Mouse (Mus musculus): Measurements from ENCODE around the gene Tubd1. TPM values are rescaled to one million over a fixed set of nuclear protein-coding genes. Genes with fewer than 3 reads are reported as not detected.

The Tubd1 gene
- 6.6 TPM for polyA plus RNA-seq (2012; fragmentation: generic; extraction: Trizol)

DNA sequence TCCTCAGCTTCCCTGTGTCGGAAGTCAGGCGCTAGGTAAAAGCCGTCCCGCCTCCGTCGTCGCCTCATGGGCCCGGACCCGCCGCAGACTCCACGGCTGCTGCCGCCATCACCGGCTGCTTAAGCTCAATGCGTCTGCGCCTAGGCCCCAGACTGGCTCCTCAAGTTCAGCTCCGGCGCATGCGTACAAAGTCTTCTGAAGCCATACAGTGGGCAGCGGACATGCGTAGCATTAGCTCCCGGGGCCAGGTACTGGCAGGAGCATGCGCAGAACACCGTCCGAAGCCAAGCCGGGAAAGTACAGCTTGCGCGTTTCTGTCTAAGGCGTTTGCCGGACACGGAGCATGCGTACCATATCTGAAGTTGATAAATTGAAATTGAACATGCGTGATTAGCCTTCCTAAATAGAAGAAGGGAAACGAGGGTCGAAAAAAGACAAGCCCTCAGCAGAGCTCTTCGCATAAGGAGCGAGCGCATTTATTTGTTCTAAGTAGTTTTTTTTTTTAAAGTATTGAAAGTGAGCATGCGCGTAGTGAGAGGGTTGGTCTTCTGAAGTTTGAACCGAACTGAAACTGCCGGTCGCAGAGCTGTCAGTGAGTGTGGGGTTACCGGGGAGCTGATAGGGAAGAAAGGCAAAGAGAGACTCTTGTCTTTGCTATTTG, at the start of gene Tubd1, which contains the start of gene Rps6kb1:
TSS of gene Tubd1 (plus strand) at position 353 of the 661 bp plus-strand sequence.
TSS of gene Rps6kb1 (minus strand) at position 167 of the 661 bp plus-strand sequence.
- peak; percentile 27 for TF ChIP-seq REST (IDR thresholded peaks at IDR 0.05; ENCODE audit: insufficient read depth, insufficient read length)
- TF ChIP-seq SRF (IDR thresholded peaks at IDR 0.05; ENCODE audit: control insufficient read depth, insufficient read length, low read depth): peak; percentile 68
- peak; percentile 18 for TF ChIP-seq E2F4 (IDR thresholded peaks at IDR 0.05; ENCODE audit: insufficient read depth)
- TF ChIP-seq MYOG (IDR thresholded peaks at IDR 0.05; ENCODE audit: control insufficient read depth in 1 of 3, insufficient read depth in 1 of 3, insufficient read length in 2 of 3, low read depth in 2 of 3): peak in 1 of 3 experiments; percentile 46
- TF ChIP-seq POLR2A (IDR thresholded peaks at IDR 0.05; ENCODE audit: insufficient read length, low read depth): peak; percentile 98
- TF ChIP-seq POLR2AphosphoS2 (IDR thresholded peaks at IDR 0.05; ENCODE audit: insufficient read length, low read depth): peak; percentile 99
- no peak for TF ChIP-seq MAX (IDR thresholded peaks at IDR 0.05; ENCODE audit: low read depth)
- TF ChIP-seq USF1 (IDR thresholded peaks at IDR 0.05; ENCODE audit: low read depth): no peak
- no peak for TF ChIP-seq TCF12 (IDR thresholded peaks at IDR 0.05; ENCODE audit: insufficient read depth, poor library complexity, severe bottlenecking)
- TF ChIP-seq CEBPB (IDR thresholded peaks at IDR 0.05; ENCODE audit: insufficient read depth, poor library complexity, severe bottlenecking): no peak
- TF ChIP-seq TCF3 (IDR thresholded peaks at IDR 0.05; ENCODE audit: insufficient read length, low read depth): peak; percentile 30
- no peak for TF ChIP-seq MYOD1 (IDR thresholded peaks at IDR 0.05; ENCODE audit: control insufficient read depth in 1 of 3, insufficient read length in 2 of 3, low read depth in 2 of 3)
- Histone ChIP-seq H3ac (ENCODE audit: control insufficient read depth, insufficient read length) (peak within 1 kb of the TSS; percentile 56), H3K4me2 (ENCODE audit: low read depth) (peak within 1 kb of the TSS; percentile 91), H3K36me3 (ENCODE audit: control insufficient read depth, insufficient read depth) (no peaks in the 10 kb centered on the region), H3K79me2 (ENCODE audit: control insufficient read depth, insufficient read depth) (peaks cover 55% of the 10 kb centered on the region), H3K4me3 (peak within 1 kb of the TSS; percentile 46), H3K27me3 (ENCODE audit: control insufficient read depth, insufficient read depth, insufficient read length) (no peaks in the 10 kb centered on the region)

GRCm38 (mm10) chr11:86497356-86497755, 47.4 kb upstream of the Tubd1 start:
- Histone ChIP-seq H3K4me3 (no peak overlapping the region), H3K36me3 (ENCODE audit: control insufficient read depth, insufficient read depth) (peaks cover 15% of the 10 kb centered on the region), H3ac (ENCODE audit: control insufficient read depth, insufficient read length) (no peak overlapping the region), H3K27me3 (ENCODE audit: control insufficient read depth, insufficient read depth, insufficient read length) (no peaks in the 10 kb centered on the region), H3K79me2 (ENCODE audit: control insufficient read depth, insufficient read depth) (no peaks in the 10 kb centered on the region), H3K4me2 (ENCODE audit: low read depth) (no peak overlapping the region)
- TF ChIP-seq POLR2AphosphoS2 (IDR thresholded peaks at IDR 0.05; ENCODE audit: insufficient read length, low read depth) (no peak), E2F4 (IDR thresholded peaks at IDR 0.05; ENCODE audit: insufficient read depth) (no peak), POLR2A (IDR thresholded peaks at IDR 0.05; ENCODE audit: insufficient read length, low read depth) (no peak), MYOD1 (IDR thresholded peaks at IDR 0.05; ENCODE audit: control insufficient read depth in 1 of 3, insufficient read length in 2 of 3, low read depth in 2 of 3) (no peak), TCF12 (IDR thresholded peaks at IDR 0.05; ENCODE audit: insufficient read depth, poor library complexity, severe bottlenecking) (no peak), SRF (IDR thresholded peaks at IDR 0.05; ENCODE audit: control insufficient read depth, insufficient read length, low read depth) (no peak), TCF3 (IDR thresholded peaks at IDR 0.05; ENCODE audit: insufficient read length, low read depth) (no peak), MAX (IDR thresholded peaks at IDR 0.05; ENCODE audit: low read depth) (no peak), REST (IDR thresholded peaks at IDR 0.05; ENCODE audit: insufficient read depth, insufficient read length) (no peak), USF1 (IDR thresholded peaks at IDR 0.05; ENCODE audit: low read depth) (no peak)

DNA sequence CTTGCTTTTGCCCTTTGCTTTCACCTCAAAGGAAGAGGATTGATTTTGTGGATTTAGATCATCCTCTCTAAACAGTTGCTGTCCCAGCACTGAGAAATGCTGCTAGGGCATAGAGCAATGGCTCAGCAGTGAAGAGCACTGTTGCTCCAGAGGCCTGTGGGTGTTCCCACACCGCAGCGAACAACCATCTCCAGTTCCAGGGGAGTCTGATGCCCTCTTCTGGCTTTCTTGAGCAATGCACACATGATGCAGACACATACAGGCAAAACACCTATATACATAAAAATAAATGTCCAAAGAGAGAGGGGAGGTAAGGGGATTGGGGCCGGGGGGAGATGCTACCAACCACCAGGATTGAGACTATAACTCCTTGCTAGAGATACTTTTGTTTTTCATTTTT, 46.9 kb upstream of the Tubd1 start:
- no peaks in the 10 kb centered on the region for H3K27me3 ChIP-seq (ENCODE audit: control insufficient read depth, insufficient read depth, insufficient read length)
- H3K79me2 ChIP-seq (ENCODE audit: control insufficient read depth, insufficient read depth): no peaks in the 10 kb centered on the region
- H3K36me3 ChIP-seq (ENCODE audit: control insufficient read depth, insufficient read depth): peaks cover 19% of the 10 kb centered on the region
- no peak overlapping the region for H3K4me3 ChIP-seq
- no peak overlapping the region for H3ac ChIP-seq (ENCODE audit: control insufficient read depth, insufficient read length)
- TF ChIP-seq USF1 (IDR thresholded peaks at IDR 0.05; ENCODE audit: low read depth) (no peak), POLR2AphosphoS2 (IDR thresholded peaks at IDR 0.05; ENCODE audit: insufficient read length, low read depth) (peak; percentile 16)
- no peak overlapping the region for H3K4me2 ChIP-seq (ENCODE audit: low read depth)

GRCm38 (mm10) chr11:86500795-86501194, 44.0 kb upstream of the Tubd1 start:
- H3K27me3 ChIP-seq (ENCODE audit: control insufficient read depth, insufficient read depth, insufficient read length): no peaks in the 10 kb centered on the region
- H3K36me3 ChIP-seq (ENCODE audit: control insufficient read depth, insufficient read depth): peaks cover 35% of the 10 kb centered on the region
- no peaks in the 10 kb centered on the region for H3K79me2 ChIP-seq (ENCODE audit: control insufficient read depth, insufficient read depth)
- no peak overlapping the region for H3K4me2 ChIP-seq (ENCODE audit: low read depth)
- no peak overlapping the region for H3ac ChIP-seq (ENCODE audit: control insufficient read depth, insufficient read length)
- no peak for TF ChIP-seq CEBPB (IDR thresholded peaks at IDR 0.05; ENCODE audit: insufficient read depth, poor library complexity, severe bottlenecking)
- TF ChIP-seq POLR2AphosphoS2 (IDR thresholded peaks at IDR 0.05; ENCODE audit: insufficient read length, low read depth): no peak
- TF ChIP-seq TCF12 (IDR thresholded peaks at IDR 0.05; ENCODE audit: insufficient read depth, poor library complexity, severe bottlenecking): no peak
- TF ChIP-seq TCF3 (IDR thresholded peaks at IDR 0.05; ENCODE audit: insufficient read length, low read depth): no peak
- no peak for TF ChIP-seq SRF (IDR thresholded peaks at IDR 0.05; ENCODE audit: control insufficient read depth, insufficient read length, low read depth)
- TF ChIP-seq USF1 (IDR thresholded peaks at IDR 0.05; ENCODE audit: low read depth): no peak
- no peak for TF ChIP-seq MAX (IDR thresholded peaks at IDR 0.05; ENCODE audit: low read depth)
- TF ChIP-seq POLR2A (IDR thresholded peaks at IDR 0.05; ENCODE audit: insufficient read length, low read depth): no peak
- no peak for TF ChIP-seq MYOD1 (IDR thresholded peaks at IDR 0.05; ENCODE audit: control insufficient read depth in 1 of 3, insufficient read length in 2 of 3, low read depth in 2 of 3)
- TF ChIP-seq REST (IDR thresholded peaks at IDR 0.05; ENCODE audit: insufficient read depth, insufficient read length): no peak
- no peak overlapping the region for H3K4me3 ChIP-seq

DNA sequence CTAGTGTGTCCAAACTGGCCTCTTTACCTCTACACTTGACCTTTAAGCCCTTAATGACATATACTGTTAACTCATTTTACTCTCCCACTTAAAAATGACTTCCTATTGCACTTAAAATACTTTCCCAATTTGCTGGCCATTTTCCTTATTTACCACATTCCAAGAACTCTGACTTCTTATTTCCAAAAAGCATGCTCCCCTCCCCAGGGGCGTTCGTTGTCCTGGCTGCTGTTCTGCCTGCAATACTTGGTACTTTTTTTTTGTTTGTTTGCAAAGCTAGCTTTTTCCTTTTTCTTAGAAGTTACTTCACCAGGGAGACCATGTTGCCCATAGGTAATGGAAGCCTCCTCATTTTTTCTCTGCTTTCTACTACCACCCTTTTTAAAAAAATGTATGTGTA, 41.7 kb upstream of the Tubd1 start:
- Histone ChIP-seq H3K4me3 (no peak overlapping the region), H3ac (ENCODE audit: control insufficient read depth, insufficient read length) (no peak overlapping the region), H3K27me3 (ENCODE audit: control insufficient read depth, insufficient read depth, insufficient read length) (no peaks in the 10 kb centered on the region), H3K36me3 (ENCODE audit: control insufficient read depth, insufficient read depth) (peaks cover 51% of the 10 kb centered on the region), H3K4me2 (ENCODE audit: low read depth) (no peak overlapping the region), H3K79me2 (ENCODE audit: control insufficient read depth, insufficient read depth) (no peaks in the 10 kb centered on the region)
- TF ChIP-seq REST (IDR thresholded peaks at IDR 0.05; ENCODE audit: insufficient read depth, insufficient read length) (no peak), SRF (IDR thresholded peaks at IDR 0.05; ENCODE audit: control insufficient read depth, insufficient read length, low read depth) (no peak), MYOG (IDR thresholded peaks at IDR 0.05; ENCODE audit: control insufficient read depth in 1 of 3, insufficient read depth in 1 of 3, insufficient read length in 2 of 3, low read depth in 2 of 3) (no peak)
